Mouse (Mus musculus): ENCODE data around the gene Os9.

DNA sequence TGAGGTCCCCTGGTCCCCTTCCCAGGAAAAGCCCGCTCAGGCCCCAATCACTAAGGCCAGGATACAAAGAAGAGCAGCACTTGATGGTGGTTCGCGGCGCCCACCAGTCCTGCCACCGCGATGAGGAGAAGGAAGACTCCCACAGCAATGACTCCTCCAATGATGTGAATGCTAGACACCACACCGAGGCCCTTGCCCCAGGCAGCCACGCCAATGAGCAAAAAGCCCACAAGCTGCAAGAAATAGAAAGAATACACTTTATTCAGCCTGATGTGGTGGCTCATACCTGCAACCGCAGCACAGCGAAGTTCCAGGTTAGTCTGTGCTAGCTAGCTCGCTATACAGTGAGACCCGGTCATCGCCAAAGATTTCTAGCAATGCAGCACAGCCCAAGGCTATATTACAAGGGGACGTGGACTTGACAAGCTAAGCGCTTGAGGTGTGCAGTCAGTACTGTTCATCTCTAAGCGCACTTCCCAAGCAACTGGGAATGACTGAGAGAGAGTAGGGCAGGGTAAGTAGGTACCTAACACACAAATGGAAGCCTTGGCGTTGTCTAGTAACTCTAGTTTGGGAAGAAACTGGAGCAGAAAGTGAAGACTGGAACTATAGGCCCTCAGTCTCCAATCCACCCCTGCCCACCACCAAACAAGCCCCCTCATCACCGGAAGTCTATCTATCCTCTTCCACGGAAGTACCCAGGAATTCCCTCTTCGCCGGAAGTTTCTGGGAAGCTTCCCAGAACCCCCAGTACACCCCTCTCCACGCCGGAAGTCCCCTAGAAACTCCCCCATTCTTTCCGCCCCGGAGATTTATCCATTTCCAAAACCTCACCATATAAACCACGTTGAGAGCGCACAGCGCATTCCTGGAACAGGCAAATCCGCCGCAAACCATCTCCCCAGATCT, 51.4 kb downstream of the Os9 start:
- no peak for TF ChIP-seq CTCF (IDR thresholded peaks at IDR 0.05)
- TF ChIP-seq EP300 (IDR thresholded peaks at IDR 0.05; ENCODE audit: insufficient read depth, low read depth, low read length) = no peak
- TF ChIP-seq POLR2A (IDR thresholded peaks at IDR 0.05; ENCODE audit: insufficient read depth, low read depth, low read length) = no peak
